Mouse (Mus musculus) heart, postnatal 0 days (tissue): Measurements from ENCODE around the gene Abhd12.

Experiments
- CTCF ChIP-seq: IDR thresholded peaks from 2 replicates; pipeline ENCODE4 v1.5.1; 2016; ENCODE audit warnings: antibody characterized with exemption, control low read depth, low read depth
- EP300 ChIP-seq: IDR thresholded peaks from 2 replicates; pipeline ENCODE4 v1.6.1; 2016; ENCODE audit warnings: antibody characterized with exemption, low read depth

- TF ChIP-seq CTCF = no peak
- TF ChIP-seq EP300 = no peak
Measured at GRCm38 (mm10) chr2:150867021-150867420, 37.5 kb downstream of the Abhd12 start.
